Mouse (Mus musculus) ES-E14 (cell line): ENCODE measurements around the gene Clec2d.

Experiments used
- CHD2 ChIP-seq: IDR thresholded peaks from 2 replicates; pipeline ENCODE4 v1.6.1; 2014; ENCODE audit warnings: mild to moderate bottlenecking, low read depth, low read length, inconsistent platforms
- HCFC1 ChIP-seq: IDR thresholded peaks from 2 replicates; pipeline ENCODE4 v1.6.1; 2012; ENCODE audit warnings: low read length, inconsistent platforms, borderline replicate concordance; ENCODE audit not compliant: insufficient read depth
- MAFK ChIP-seq: IDR thresholded peaks from 2 replicates; pipeline ENCODE4 v1.6.1; 2014; ENCODE audit warnings: mild to moderate bottlenecking, low read depth, low read length, inconsistent platforms; ENCODE audit not compliant: insufficient read depth
- ZNF384 ChIP-seq: IDR thresholded peaks from 2 replicates; pipeline ENCODE4 v1.6.1; 2012; ENCODE audit warnings: low read depth, low read length, inconsistent platforms

GRCm38 (mm10) chr6:129186457-129187199, 6.2 kb downstream of the Clec2d start:
- TF ChIP-seq CHD2 (no peak), MAFK (no peak), ZNF384 (no peak), HCFC1 (no peak)
